ENCODE assay signal across 20 mouse cellular contexts in genomic region chr8:94989711-94990110, GRCm38 (mm10). TPM values are rescaled to one million over a fixed set of nuclear protein-coding genes. Genes with fewer than 3 reads are reported as not detected.
DNase-seq lines count a peak whose midpoint lies in the region; ATAC-seq lines count a peak whose summit lies in the region.
"Had no signal": no experiment of that assay in that cellular context is flagged by ENCODE, and none has a peak within 500 bp of the region (broad histone marks: within the 10 kb centered on the region; RNA-seq: fewer than 3 reads in every experiment).

No protein-coding gene starts in this region.

- no peak overlapping the region for H3K4me3 ChIP-seq in kidney, embryonic 16.5 days (ENCODE audit: low read length)
- H3K4me3 ChIP-seq in megakaryocyte, embryonic 14.5 days (replicated peaks) = peak overlapping the region; percentile 93
- H3K4me3 ChIP-seq: erythroblast, embryonic 14.5 days; forebrain, embryonic 15.5 days; hindbrain, embryonic 15.5 days; midbrain, embryonic 10.5 days; myocyte had no signal

- H3K4me2 ChIP-seq in kidney, embryonic 16.5 days (replicated peaks; ENCODE audit: low read depth, low read length) = no peak overlapping the region
- H3K4me2 ChIP-seq: forebrain, embryonic 15.5 days; heart, embryonic 11.5 days; hindbrain, embryonic 15.5 days had no signal

- H3K27me3 ChIP-seq in kidney, embryonic 16.5 days (ENCODE audit: insufficient read depth, low read length) = no peaks in the 10 kb centered on the region
- H3K27me3 ChIP-seq in megakaryocyte, embryonic 14.5 days (replicated peaks) = no peaks in the 10 kb centered on the region
- H3K27me3 ChIP-seq: forebrain, embryonic 15.5 days; hindbrain, embryonic 15.5 days had no signal

- WGBS in kidney, embryonic 16.5 days = 85% methylated on average over 4 of the region's 4 CpGs

- no peaks in the 10 kb centered on the region for H3K36me3 ChIP-seq in kidney, embryonic 16.5 days (ENCODE audit: insufficient read depth, low read length)
- peaks cover 98% of the 10 kb centered on the region for H3K36me3 ChIP-seq in megakaryocyte, embryonic 14.5 days (replicated peaks; ENCODE audit: low read length)
- H3K36me3 ChIP-seq: forebrain, embryonic 15.5 days; hindbrain, embryonic 15.5 days; midbrain, embryonic 10.5 days had no signal

- H3K9me3 ChIP-seq in kidney, embryonic 16.5 days (ENCODE audit: low read length) = no peaks in the 10 kb centered on the region
- no peaks in the 10 kb centered on the region for H3K9me3 ChIP-seq in megakaryocyte, embryonic 14.5 days
- H3K9me3 ChIP-seq: forebrain, embryonic 15.5 days; hindbrain, embryonic 15.5 days; midbrain, embryonic 10.5 days had no signal

- H3K9ac ChIP-seq in kidney, embryonic 16.5 days (replicated peaks; ENCODE audit: low read length) = no peak overlapping the region
- H3K9ac ChIP-seq: forebrain, embryonic 15.5 days; hindbrain, embryonic 15.5 days had no signal

- peaks cover 55% of the 10 kb centered on the region for H3K4me1 ChIP-seq in kidney, embryonic 16.5 days (ENCODE audit: insufficient read depth, low read length)
- H3K4me1 ChIP-seq in megakaryocyte, embryonic 14.5 days = peaks cover 90% of the 10 kb centered on the region

- H3K27ac ChIP-seq in kidney, embryonic 16.5 days (ENCODE audit: low read length) = no peak overlapping the region
- H3K27ac ChIP-seq: forebrain, embryonic 15.5 days; hindbrain, embryonic 15.5 days; liver, embryonic 14.5 days; midbrain, embryonic 10.5 days had no signal

- no peak for ATAC-seq in kidney, embryonic 16.5 days (ENCODE audit: low FRiP score, low TSS enrichment)
- ATAC-seq in megakaryocyte, adult 5-6 weeks (ENCODE audit: poor library complexity, severe bottlenecking) = no peak
- ATAC-seq in monocyte, adult 5-6 weeks (replicated peaks; ENCODE audit: insufficient number of reproducible peaks, low FRiP score, low TSS enrichment, poor library complexity, severe bottlenecking) = no peak
- ATAC-seq: forebrain, embryonic 15.5 days; intestine, postnatal 0 days had no signal

- peak; percentile 62 for DNase-seq in kidney, adult 11 months
- DNase-seq in cerebellum, adult 9-11 months = peak; percentile 65
- no peak for DNase-seq in ovary, postnatal 14 days (ENCODE audit: low spot score)
- DNase-seq in thymus, postnatal 0 days (ENCODE audit: low spot score) = no peak
- DNase-seq: adrenal gland, postnatal 14 days; lung, postnatal 14 days; right cerebral cortex, adult 18-20 months had no signal

RNA-seq across cellular contexts. Expression of gene Adgrg1, which starts 15.2 kb away (rescaled TPM):
- 66.2 and 67.8 TPM in 2 replicates for polyA plus RNA-seq in kidney, embryonic 16.5 days (2015; fragmentation: Nextera tagmentation; extraction: Ambion mirVana)
- polyA plus RNA-seq in megakaryocyte, embryonic 14.5 days (2012; ENCODE audit: insufficient read depth, low replicate concordance) = 388 and 1,147 TPM in 2 replicates
- total RNA-seq in megakaryocyte, adult 5-6 weeks (2015) = 7.3 and 7.8 TPM in 2 replicates
- 2.8 and 14.0 TPM in 2 replicates for total RNA-seq in megakaryocyte, adult 5-6 weeks (2017)
- 37.8 and 43.2 TPM in 2 replicates for polyA plus RNA-seq in thymus, postnatal 0 days (2015; fragmentation: Nextera tagmentation; extraction: Ambion mirVana)
- 2.2 to 16.6 TPM (median 4.6 TPM) in 3 replicates for total RNA-seq in monocyte, adult 5-6 weeks (2017)

RNA-seq across cellular contexts. Expression of gene Adgrg3, which starts 27.8 kb away (rescaled TPM):
- polyA plus RNA-seq in kidney, embryonic 16.5 days (2015; fragmentation: Nextera tagmentation; extraction: Ambion mirVana) = 5.0 and 5.1 TPM in 2 replicates
- 111 and 126 TPM in 2 replicates for polyA plus RNA-seq in megakaryocyte, embryonic 14.5 days (2012; ENCODE audit: insufficient read depth, low replicate concordance)
- 15.5 and 21.6 TPM in 2 replicates for total RNA-seq in megakaryocyte, adult 5-6 weeks (2015)
- total RNA-seq in megakaryocyte, adult 5-6 weeks (2017) = 28.8 and 38.7 TPM in 2 replicates
- 8.5 and 9.7 TPM in 2 replicates for polyA plus RNA-seq in thymus, postnatal 0 days (2015; fragmentation: Nextera tagmentation; extraction: Ambion mirVana)
- 2.9 to 15.5 TPM (median 10.1 TPM) in 3 replicates for total RNA-seq in monocyte, adult 5-6 weeks (2017)
- total RNA-seq: MEL had no signal

Comparison
In these comparisons a context has a peak if more than half of its experiments do, and no peak if none do; other contexts are left out.
1. DNase-seq: peak in kidney, adult 11 months (single experiment) and cerebellum, adult 9-11 months (single experiment); none in ovary, postnatal 14 days (single experiment) and thymus, postnatal 0 days (single experiment).
2. RNA of gene Adgrg3, which starts 27.8 kb away (polyA plus RNA-seq): 111 to 126 TPM in megakaryocyte, embryonic 14.5 days; 8.5 to 9.7 TPM in thymus, postnatal 0 days and 5.0 to 5.1 TPM in kidney, embryonic 16.5 days; every median in the first group is over 10 times any median in the second.